30 mouse cellular contexts compared by ENCODE assay signal in genomic region chr19:44000061-44000460, GRCm38 (mm10). TPM values are rescaled to one million over a fixed set of nuclear protein-coding genes. Genes with fewer than 3 reads are reported as not detected.
A peak's percentile ranks its signal among the peaks of the same experiment; 100 is the strongest.
DNase-seq lines count a peak whose midpoint lies in the region; ATAC-seq and TF ChIP-seq lines count a peak whose summit lies in the region.
"Had no signal": no experiment of that assay in that cellular context is flagged by ENCODE, and none has a peak within 500 bp of the region (broad histone marks: within the 10 kb centered on the region; RNA-seq: fewer than 3 reads in every experiment).

No protein-coding gene starts in this region.

- peak overlapping the region; percentile 66 for H3K27ac ChIP-seq in liver, embryonic 13.5 days
- no peak overlapping the region for H3K27ac ChIP-seq in liver, embryonic 12.5 days
- H3K27ac ChIP-seq in liver, embryonic 15.5 days (replicated peaks): 0 out of 2 replicates have a peak overlapping the region, but pooled peaks have one; percentile 38
- H3K27ac ChIP-seq: forebrain, embryonic 10.5 days; forebrain, embryonic 13.5 days; heart, embryonic 15.5 days; hindbrain, embryonic 10.5 days; hindbrain, embryonic 13.5 days had no signal

- peaks cover 8% of the 10 kb centered on the region; the same call in 1 of the 2 replicates for H3K4me1 ChIP-seq in liver, embryonic 13.5 days (replicated peaks)
- H3K4me1 ChIP-seq in liver, embryonic 12.5 days: 0 out of 2 replicates have a peak, but pooled peaks cover 6% of the 10 kb centered on the region
- H3K4me1 ChIP-seq in liver, embryonic 15.5 days (replicated peaks): no peaks in the 10 kb centered on the region
- H3K4me1 ChIP-seq: forebrain, embryonic 10.5 days; forebrain, embryonic 13.5 days; heart, embryonic 15.5 days; hindbrain, embryonic 10.5 days; hindbrain, embryonic 13.5 days had no signal

- no peak for TF ChIP-seq POLR2A in myocyte (IDR thresholded peaks at IDR 0.05; ENCODE audit: insufficient read length, low read depth)

- H3K4me2 ChIP-seq in liver, embryonic 13.5 days: no peak overlapping the region
- no peak overlapping the region for H3K4me2 ChIP-seq in liver, embryonic 12.5 days
- H3K4me2 ChIP-seq in liver, embryonic 15.5 days: no peak overlapping the region
- peak overlapping the region; percentile 39 for H3K4me2 ChIP-seq in myocyte (ENCODE audit: low read depth)
- H3K4me2 ChIP-seq: forebrain, embryonic 13.5 days; heart, embryonic 12.5 days; heart, embryonic 15.5 days; hindbrain, embryonic 13.5 days had no signal

- ATAC-seq in liver, embryonic 13.5 days (ENCODE audit: low read depth): no peak
- ATAC-seq in liver, embryonic 12.5 days: no peak
- ATAC-seq in liver, embryonic 15.5 days (ENCODE audit: insufficient read depth): no peak
- ATAC-seq: forebrain, embryonic 13.5 days; forebrain, embryonic 16.5 days; hindbrain, embryonic 16.5 days had no signal

- no peaks in the 10 kb centered on the region for H3K36me3 ChIP-seq in liver, embryonic 13.5 days
- no peaks in the 10 kb centered on the region for H3K36me3 ChIP-seq in liver, embryonic 12.5 days
- H3K36me3 ChIP-seq in liver, embryonic 15.5 days (replicated peaks): no peaks in the 10 kb centered on the region
- no peaks in the 10 kb centered on the region for H3K36me3 ChIP-seq in myocyte (ENCODE audit: control insufficient read depth, insufficient read depth)
- H3K36me3 ChIP-seq: forebrain, embryonic 10.5 days; G1E; heart, embryonic 12.5 days; heart, embryonic 15.5 days; hindbrain, embryonic 10.5 days; hindbrain, embryonic 13.5 days had no signal

- WGBS in liver, embryonic 13.5 days (ENCODE audit: insufficient replicate concordance): 41% methylated on average over 1 of the region's 1 CpGs
- 68% methylated on average over 1 of the region's 1 CpGs for WGBS in liver, embryonic 12.5 days (ENCODE audit: insufficient replicate concordance)
- 49% methylated on average over 1 of the region's 1 CpGs for WGBS in liver, embryonic 15.5 days (ENCODE audit: insufficient replicate concordance)

- H3K79me2 ChIP-seq in myocyte (ENCODE audit: control insufficient read depth, insufficient read depth): no peaks in the 10 kb centered on the region

- H3K4me3 ChIP-seq in liver, embryonic 13.5 days (replicated peaks): no peak overlapping the region
- no peak overlapping the region for H3K4me3 ChIP-seq in liver, embryonic 12.5 days
- H3K4me3 ChIP-seq in liver, embryonic 15.5 days (replicated peaks): no peak overlapping the region
- no peak overlapping the region for H3K4me3 ChIP-seq in myocyte
- H3K4me3 ChIP-seq: forebrain, embryonic 10.5 days; forebrain, embryonic 13.5 days; heart, embryonic 12.5 days; heart, embryonic 15.5 days; hindbrain, embryonic 10.5 days; hindbrain, embryonic 13.5 days had no signal

- H3K27me3 ChIP-seq in liver, embryonic 13.5 days: peaks cover 7% of the 10 kb centered on the region
- H3K27me3 ChIP-seq in liver, embryonic 12.5 days (replicated peaks): 0 out of 2 replicates have a peak, but pooled peaks cover 5% of the 10 kb centered on the region
- H3K27me3 ChIP-seq in liver, embryonic 15.5 days: no peaks in the 10 kb centered on the region
- no peaks in the 10 kb centered on the region for H3K27me3 ChIP-seq in myocyte (ENCODE audit: control insufficient read depth, insufficient read depth, insufficient read length)
- H3K27me3 ChIP-seq: CH12.LX; forebrain, embryonic 13.5 days; heart, embryonic 12.5 days; heart, embryonic 15.5 days; hindbrain, embryonic 13.5 days had no signal

- peak; percentile 9 for DNase-seq in gastrocnemius, adult 18-20 months (ENCODE audit: low spot score)
- no peak for DNase-seq in gastrocnemius, postnatal 10 days
- DNase-seq in liver, embryonic 13.5 days: no peak
- no peak for DNase-seq in adrenal gland, adult 18-20 months (ENCODE audit: low spot score in 2 of 2)
- no peak for DNase-seq in lung, postnatal 25 days (ENCODE audit: low spot score)
- DNase-seq: adrenal gland, postnatal 10 days; adrenal gland, postnatal 36 days; B cell, adult 2 months; cerebellum, adult 18-20 months; cerebellum, adult 9-10 months; cerebellum, postnatal 14 days; gastrocnemius, postnatal 25 days; heart, adult 18-20 months; heart, postnatal 10 days; heart, postnatal 36 days had no signal

- no peaks in the 10 kb centered on the region for H3K9me3 ChIP-seq in liver, embryonic 13.5 days (replicated peaks)
- H3K9me3 ChIP-seq in liver, embryonic 12.5 days (replicated peaks): no peaks in the 10 kb centered on the region
- H3K9me3 ChIP-seq in liver, embryonic 15.5 days (replicated peaks): no peaks in the 10 kb centered on the region
- H3K9me3 ChIP-seq: forebrain, embryonic 10.5 days; forebrain, embryonic 13.5 days; G1E; heart, embryonic 12.5 days; heart, embryonic 15.5 days; hindbrain, embryonic 10.5 days; hindbrain, embryonic 13.5 days had no signal

- no peak overlapping the region for H3ac ChIP-seq in myocyte (ENCODE audit: control insufficient read depth, insufficient read length)

- H3K9ac ChIP-seq in liver, embryonic 13.5 days: no peak overlapping the region
- no peak overlapping the region for H3K9ac ChIP-seq in liver, embryonic 12.5 days
- H3K9ac ChIP-seq in liver, embryonic 15.5 days: no peak overlapping the region
- H3K9ac ChIP-seq: forebrain, embryonic 13.5 days; heart, embryonic 12.5 days; heart, embryonic 15.5 days; hindbrain, embryonic 13.5 days had no signal

TF ChIP-seq in myocyte, 11 proteins besides CTCF, POLR2A, EP300 and RAD21:
- TF ChIP-seq MYOG (IDR thresholded peaks at IDR 0.05; ENCODE audit: control insufficient read depth in 1 of 3, insufficient read depth in 1 of 3, insufficient read length in 2 of 3, low read depth in 2 of 3) (no peak), MAX (IDR thresholded peaks at IDR 0.05; ENCODE audit: low read depth) (no peak)

RNA-seq across cellular contexts. Expression of gene Cpn1, which starts 13.7 kb away (rescaled TPM):
- under 1 TPM; 0.25 to 0.90 TPM for total RNA-seq in gastrocnemius, adult 18-20 months (2021)
- total RNA-seq in gastrocnemius, postnatal 10 days (2021): not detected
- polyA plus RNA-seq in liver, embryonic 13.5 days (2015; fragmentation: Nextera tagmentation; extraction: Ambion mirVana): 46.1 and 57.6 TPM in 2 replicates
- 42.8 and 45.8 TPM in 2 replicates for polyA plus RNA-seq in liver, embryonic 12.5 days (2016; fragmentation: Nextera tagmentation; extraction: Ambion mirVana)
- polyA plus RNA-seq in liver, embryonic 15.5 days (2015; fragmentation: Nextera tagmentation; extraction: Ambion mirVana): 81.5 and 93.1 TPM in 2 replicates
- polyA plus RNA-seq in myocyte (2012; fragmentation: generic; extraction: Trizol): not detected
- not detected for total RNA-seq in adrenal gland, adult 18-20 months (2021)
- total RNA-seq: G1E; gastrocnemius, postnatal 25 days; heart, adult 18-20 months; heart, postnatal 10 days had no signal
- polyA plus RNA-seq: embryonic facial prominence, embryonic 11.5 days; G1E had no signal

RNA-seq across cellular contexts. Expression of gene Cyp2c23, which starts 28.9 kb away (rescaled TPM):
- total RNA-seq in gastrocnemius, adult 18-20 months (2021): under 1 TPM in 1 of 2 experiments, not detected in 1; 0.14 TPM
- not detected for total RNA-seq in gastrocnemius, postnatal 10 days (2021)
- 9.4 and 12.5 TPM in 2 replicates for polyA plus RNA-seq in liver, embryonic 13.5 days (2015; fragmentation: Nextera tagmentation; extraction: Ambion mirVana)
- 5.4 and 6.2 TPM in 2 replicates for polyA plus RNA-seq in liver, embryonic 12.5 days (2016; fragmentation: Nextera tagmentation; extraction: Ambion mirVana)
- 26.7 and 31.2 TPM in 2 replicates for polyA plus RNA-seq in liver, embryonic 15.5 days (2015; fragmentation: Nextera tagmentation; extraction: Ambion mirVana)
- 0.38 TPM for polyA plus RNA-seq in myocyte (2012; fragmentation: generic; extraction: Trizol)
- 1 to 10 TPM in 1 of 2 experiments, under 1 TPM in 1; 0.32 to 1.2 TPM for total RNA-seq in adrenal gland, adult 18-20 months (2021)
- total RNA-seq: gastrocnemius, postnatal 25 days had no signal
- polyA plus RNA-seq: embryonic facial prominence, embryonic 11.5 days; embryonic facial prominence, embryonic 14.5 days; forebrain, embryonic 10.5 days; forebrain, embryonic 13.5 days; forebrain, embryonic 16.5 days; G1E; heart, embryonic 15.5 days; hindbrain, embryonic 10.5 days; hindbrain, embryonic 13.5 days; hindbrain, embryonic 16.5 days had no signal

Comparison
In these comparisons a context has a peak if more than half of its experiments do, and no peak if none do; other contexts are left out.
1. RNA of gene Cpn1, which starts 13.7 kb away (polyA plus RNA-seq): 81.5 to 93.1 TPM in liver, embryonic 15.5 days, 46.1 to 57.6 TPM in liver, embryonic 13.5 days and 42.8 to 45.8 TPM in liver, embryonic 12.5 days; not detected in myocyte (single experiment); every median in the first group is over 10 times any median in the second.